Mouse (Mus musculus): ENCODE data around the gene Ralb.

GRCm38 (mm10) chr1:119457528-119457855 is 47.1 kb downstream of the Ralb start:
- no peak for TF ChIP-seq POLR2A (IDR thresholded peaks at IDR 0.05; ENCODE audit: extremely low read depth, insufficient read depth, low read length)
- TF ChIP-seq CTCF (IDR thresholded peaks at IDR 0.05; ENCODE audit: extremely low read depth, insufficient read depth, low read length), result no peak
